In the genomic region with DNA sequence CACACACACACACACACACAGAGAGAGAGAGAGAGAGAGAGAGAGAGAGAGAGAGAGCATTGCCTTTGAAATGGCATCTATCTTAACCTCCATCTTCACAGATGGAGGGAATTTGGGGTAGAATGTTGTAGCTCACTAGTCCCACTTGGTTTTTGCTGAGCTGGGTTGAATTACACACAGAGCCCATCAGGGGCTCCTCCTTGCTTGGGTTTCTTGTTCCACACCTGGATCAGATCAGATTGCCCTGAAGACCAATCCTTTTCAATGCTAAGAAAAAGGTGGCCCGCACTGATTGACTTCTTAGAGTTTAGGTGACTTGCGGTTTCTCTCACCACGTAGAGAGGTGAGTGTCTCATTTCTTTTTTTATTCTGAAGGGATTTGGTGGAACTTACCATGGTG, we compare ENCODE assay signal across 27 mouse cellular contexts. TPM values are rescaled to one million over a fixed set of nuclear protein-coding genes. Genes with fewer than 3 reads are reported as not detected.
"Had no signal": no experiment of that assay in that cellular context is flagged by ENCODE, and none has a peak within 500 bp of the region (broad histone marks: within the 10 kb centered on the region; RNA-seq: fewer than 3 reads in every experiment).

No protein-coding gene starts in this region.

- ATAC-seq: intestine, embryonic 16.5 days; liver, embryonic 12.5 days had no signal

- H3K27ac ChIP-seq: limb, embryonic 13.5 days; liver, embryonic 12.5 days; liver, embryonic 15.5 days; lung, embryonic 15.5 days; neural tube, embryonic 12.5 days; neural tube, embryonic 15.5 days; stomach, embryonic 15.5 days had no signal

- H3K36me3 ChIP-seq: limb, embryonic 13.5 days; liver, embryonic 12.5 days; liver, embryonic 15.5 days; lung, embryonic 15.5 days; neural tube, embryonic 12.5 days; neural tube, embryonic 15.5 days; stomach, embryonic 15.5 days had no signal

- H3K4me2 ChIP-seq: limb, embryonic 13.5 days; liver, embryonic 12.5 days; liver, embryonic 15.5 days; lung, embryonic 15.5 days; midbrain, embryonic 11.5 days; neural tube, embryonic 12.5 days; neural tube, embryonic 15.5 days; stomach, embryonic 15.5 days had no signal

- H3K9me3 ChIP-seq: limb, embryonic 13.5 days; liver, embryonic 12.5 days; liver, embryonic 15.5 days; lung, embryonic 15.5 days; neural tube, embryonic 12.5 days; neural tube, embryonic 15.5 days; stomach, embryonic 15.5 days had no signal

- H3K4me1 ChIP-seq: liver, embryonic 12.5 days; liver, embryonic 15.5 days; neural tube, embryonic 12.5 days; neural tube, embryonic 15.5 days; stomach, embryonic 15.5 days had no signal

- H3K27me3 ChIP-seq: limb, embryonic 13.5 days; liver, embryonic 12.5 days; liver, embryonic 15.5 days; lung, embryonic 15.5 days; neural tube, embryonic 12.5 days; neural tube, embryonic 15.5 days; stomach, embryonic 15.5 days had no signal

- DNase-seq: kidney, adult 18-20 months; kidney, adult 9 months; kidney, postnatal 14 days; kidney, postnatal 4 days; liver; lung, adult 18-20 months; lung, postnatal 14 days; lung, postnatal 4 days; midbrain, embryonic 14.5 days; retina, postnatal 1 day; right cerebral cortex, postnatal 25 days; spleen, adult 18-20 months had no signal

- H3K9ac ChIP-seq: limb, embryonic 13.5 days; liver, embryonic 12.5 days; liver, embryonic 15.5 days; lung, embryonic 15.5 days; neural tube, embryonic 12.5 days; neural tube, embryonic 15.5 days; stomach, embryonic 15.5 days had no signal

- H3K4me3 ChIP-seq: limb, embryonic 13.5 days; liver, embryonic 12.5 days; liver, embryonic 15.5 days; lung, embryonic 15.5 days; neural tube, embryonic 12.5 days; neural tube, embryonic 15.5 days; stomach, embryonic 15.5 days had no signal

RNA-seq across cellular contexts. Expression of gene Tctex1d1, which starts 13.3 kb away (rescaled TPM):
- total RNA-seq: megakaryocyte-erythroid progenitor cell, adult 5-6 weeks had no signal
- polyA plus RNA-seq: midbrain, embryonic 11.5 days had no signal

RNA-seq across cellular contexts. Expression of gene Insl5, which starts 35.0 kb away (rescaled TPM):
- total RNA-seq: layer of hippocampus, postnatal 14 days; megakaryocyte progenitor cell, adult 5-6 weeks; megakaryocyte-erythroid progenitor cell, adult 5-6 weeks; midbrain, postnatal 0 days had no signal
- polyA plus RNA-seq: inflammation-experienced regulatory T-cells, adult 6 months; kidney, embryonic 16.5 days; limb, embryonic 13.5 days; liver, embryonic 12.5 days; liver, embryonic 15.5 days; midbrain, embryonic 14.5 days; stomach, embryonic 15.5 days had no signal
